Mouse (Mus musculus): ENCODE data around the gene Nt5c. TPM values are rescaled to one million over a fixed set of nuclear protein-coding genes. Genes with fewer than 3 reads are reported as not detected.

Nt5c gene
- total RNA-seq, 2 experiments from 2014 or later: 68.8 to 70.4 TPM

DNA sequence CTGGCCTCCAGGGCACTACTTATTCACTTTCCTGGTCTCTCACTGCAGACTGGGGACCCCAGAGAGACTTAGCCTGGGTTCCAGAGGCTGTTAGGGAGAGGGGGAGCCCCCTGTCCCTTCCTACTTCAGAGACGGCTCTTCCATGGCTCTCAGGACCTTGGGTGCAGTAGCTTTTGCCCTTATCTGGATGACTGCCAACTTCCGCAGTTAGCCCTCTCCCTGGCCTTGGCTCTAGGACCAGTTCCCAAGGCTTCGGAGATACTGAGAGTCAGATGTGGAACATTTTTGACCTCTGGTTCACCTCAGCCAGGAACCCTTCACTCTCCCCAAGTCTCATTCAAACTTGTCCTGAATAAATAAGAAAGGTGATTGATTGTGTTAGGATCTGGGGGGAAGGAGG lies 44.8 kb downstream of the Nt5c start:
- no peak for DNase-seq (ENCODE audit: extremely low spot score in 1 of 2, low spot score in 1 of 2)

DNA sequence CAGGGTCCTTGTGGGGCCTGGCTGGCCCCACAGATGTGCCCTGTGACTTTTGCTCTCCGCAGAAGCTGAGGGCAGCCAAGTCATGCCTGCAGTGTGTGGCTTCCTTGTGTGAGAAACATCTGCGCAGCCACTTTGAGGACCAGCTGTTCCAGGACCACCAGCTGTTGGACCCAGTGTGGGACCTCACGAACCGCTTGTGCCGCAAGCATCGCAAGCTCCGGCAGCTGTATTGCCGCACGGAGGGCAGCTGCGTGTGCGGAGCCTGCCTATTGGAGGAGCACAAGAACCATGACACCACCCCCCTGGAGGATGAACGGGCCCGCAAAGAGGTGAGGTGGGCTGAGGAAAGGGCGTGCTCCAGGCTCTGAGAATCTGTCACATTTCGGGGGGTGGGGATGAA lies 50.2 kb downstream of the Nt5c start:
- no peak for DNase-seq (ENCODE audit: extremely low spot score in 1 of 2, low spot score in 1 of 2)

Small RNAs within 50 kb of the gene (microRNA-seq; reads per million reads assigned to microRNA genes)
- gene Mir3968: 0 to 0.37 reads per million in 2 experiments

Other genes with a start within 250 kb of the Nt5c start
- gene Grin2c, start 224.6 kb downstream of the Nt5c start, total RNA-seq (2021): 10 to 100 TPM; 47.3 to 47.4 TPM
- 10 to 100 TPM; 18.6 to 21.2 TPM for gene Fdxr, start 214.8 kb downstream of the Nt5c start, total RNA-seq (2021)
- 10 to 100 TPM; 11.2 to 12.1 TPM for gene Fads6, start 194.2 kb downstream of the Nt5c start, total RNA-seq (2021)
- gene Otop2, start 184.7 kb downstream of the Nt5c start, total RNA-seq (2021): under 1 TPM in 1 of 2 experiments, not detected in 1; 0.15 TPM
- under 1 TPM; 0.31 to 0.59 TPM for gene Ush1g, start 169.8 kb downstream of the Nt5c start, total RNA-seq (2021)
- under 1 TPM in 1 of 2 experiments, not detected in 1; 0.17 TPM for gene Otop3, start 157.1 kb downstream of the Nt5c start, total RNA-seq (2021)
- 100 to 1,000 TPM in 1 of 2 experiments, 10 to 100 TPM in 1; 98.8 to 107 TPM for gene Hid1, start 124.1 kb downstream of the Nt5c start, total RNA-seq (2021)
- 10 to 100 TPM; 21.7 to 22.8 TPM for gene Cdr2l, start 109.9 kb downstream of the Nt5c start, total RNA-seq (2021)
- gene Mrpl58, start 88.1 kb downstream of the Nt5c start, total RNA-seq (2021): 100 to 1,000 TPM; 102 to 103 TPM
- gene Atp5h, start 71.9 kb downstream of the Nt5c start, total RNA-seq (2021): 100 to 1,000 TPM; 459 to 515 TPM
- gene Kctd2, start 71.7 kb downstream of the Nt5c start, total RNA-seq (2021): 10 to 100 TPM; 65.4 to 74.6 TPM
- gene Trim80, start 51.3 kb downstream of the Nt5c start, total RNA-seq (2021): not detected
- gene Slc16a5, start 29.4 kb downstream of the Nt5c start, total RNA-seq (2021): not detected
- gene Armc7, start 16.2 kb downstream of the Nt5c start, total RNA-seq (2021): 10 to 100 TPM in 1 of 2 experiments, 1 to 10 TPM in 1; 9.3 to 10.3 TPM
- 100 to 1,000 TPM; 134 to 165 TPM for gene Jpt1, start 22.5 kb upstream of the Nt5c start, total RNA-seq (2021)
- 100 to 1,000 TPM; 329 to 353 TPM for gene Sumo2, start 44.4 kb upstream of the Nt5c start, total RNA-seq (2021)
- gene Nup85, start 72.6 kb upstream of the Nt5c start, total RNA-seq (2021): 10 to 100 TPM; 44.5 to 44.9 TPM
- gene Mrps7, start 112.1 kb upstream of the Nt5c start, total RNA-seq (2021): 10 to 100 TPM; 49.6 to 59.0 TPM
- gene Gga3, start 112.2 kb upstream of the Nt5c start, total RNA-seq (2021): 10 to 100 TPM; 60.0 to 75.4 TPM
- 10 to 100 TPM; 21.7 to 23.7 TPM for gene Mif4gd, start 121.1 kb upstream of the Nt5c start, total RNA-seq (2021)
- 10 to 100 TPM; 56.2 to 61.6 TPM for gene Slc25a19, start 136.4 kb upstream of the Nt5c start, total RNA-seq (2021)
- gene Grb2, start 216.7 kb upstream of the Nt5c start, total RNA-seq (2021): 100 to 1,000 TPM; 188 to 210 TPM